Mouse (Mus musculus) ES-Bruce4 (cell line): ENCODE measurements at regions not wholly inside any gene's neighbourhood (a gene's known extent, or its start where the extent isn't known, plus 50 kb on each side); places are given as distances from the start of the nearest gene placed in this dataset.

ENCODE experiments used
- CTCF ChIP-seq: IDR thresholded peaks from one replicate; pipeline ENCODE4 v1.8.1; 2011; ENCODE audit warnings: low read depth, low read length
- POLR2A ChIP-seq: IDR thresholded peaks from one replicate; pipeline ENCODE4 v1.8.1; 2011; ENCODE audit warnings: low read length; ENCODE audit not compliant: insufficient read depth

- no peak for TF ChIP-seq CTCF
- TF ChIP-seq POLR2A = no peak
Measured at GRCm38 (mm10) chr3:14957481-14957880, 71.4 kb downstream of the Car2 start.
